In genomic region chr14:53803698-53804620, GRCm38 (mm10) we compare ENCODE assay signal across 8 mouse cellular contexts.
DNase-seq lines count a peak whose midpoint lies in the region; ATAC-seq and TF ChIP-seq lines count a peak whose summit lies in the region.

No protein-coding gene starts in this region.

- H3K9ac ChIP-seq in intestine, embryonic 14.5 days (ENCODE audit: low read length), result no peak overlapping the region

- 28% methylated on average over 17 of the region's 17 CpGs for WGBS in intestine, embryonic 14.5 days

- no peaks in the 10 kb centered on the region for H3K4me1 ChIP-seq in intestine, embryonic 14.5 days (replicated peaks; ENCODE audit: control insufficient read depth, insufficient read depth, low read length)

- H3K4me2 ChIP-seq in intestine, embryonic 14.5 days (ENCODE audit: low read length), result peak overlapping the region; percentile 16; the same call in 1 of the 2 replicates

- intact Hi-C loops in gastrocnemius, adult 2 months (cut with DNase I), result no loop called here
- intact Hi-C loops in left cerebral cortex, postnatal 10 days (cut with DNase I), result no loop called here

- ATAC-seq in frontal cortex, adult (ENCODE audit: low TSS enrichment), result peak; percentile 94
- peak; percentile 58; the same call in 1 of the 2 replicates for ATAC-seq in intestine, embryonic 14.5 days (replicated peaks; ENCODE audit: low FRiP score, low TSS enrichment, low read depth)
- ATAC-seq in megakaryocyte progenitor cell, adult 5-6 weeks (replicated peaks; ENCODE audit: poor library complexity), result peak; percentile 80

- no peaks in the 10 kb centered on the region for H3K36me3 ChIP-seq in intestine, embryonic 14.5 days (ENCODE audit: control insufficient read depth, insufficient read depth, low read length)

- DNase-seq in gastrocnemius, adult 2 months, result peak; percentile 24
- DNase-seq in gastrocnemius, adult 8-10 months (ENCODE audit: low spot score in 2 of 2), result no peak
- DNase-seq in cerebellum, adult 9-10 months, result peak; percentile 9
- DNase-seq in intestine, embryonic 14.5 days (ENCODE audit: low spot score), result peak; percentile 68
- DNase-seq in left cerebral cortex, postnatal 10 days (ENCODE audit: extremely low spot score in 1 of 2, low spot score in 2 of 2), result peak; percentile 46 to 67
- DNase-seq in skeletal muscle tissue, adult 2 months (ENCODE audit: low read depth, low spot score), result peak; percentile 10

- H3K27me3 ChIP-seq in intestine, embryonic 14.5 days (replicated peaks; ENCODE audit: control insufficient read depth, insufficient read depth, low read length), result no peaks in the 10 kb centered on the region

- peak; percentile 72 for TF ChIP-seq CTCF in gastrocnemius, adult 2 months (IDR thresholded peaks at IDR 0.05)

- no peak overlapping the region for H3K27ac ChIP-seq in gastrocnemius, adult 2 months
- H3K27ac ChIP-seq in intestine, embryonic 14.5 days (ENCODE audit: low read depth), result no peak overlapping the region

- no peaks in the 10 kb centered on the region for H3K9me3 ChIP-seq in intestine, embryonic 14.5 days (ENCODE audit: control insufficient read depth, low read length)

- H3K4me3 ChIP-seq in gastrocnemius, adult 2 months, result no peak overlapping the region
- H3K4me3 ChIP-seq in intestine, embryonic 14.5 days (ENCODE audit: low read depth, low read length), result no peak overlapping the region

Comparison
In these comparisons a context has a peak if more than half of its experiments do, and no peak if none do; other contexts are left out.
1. DNase-seq: peak in gastrocnemius, adult 2 months (single experiment), cerebellum, adult 9-10 months (single experiment), intestine, embryonic 14.5 days (single experiment), left cerebral cortex, postnatal 10 days (2 of 2) and skeletal muscle tissue, adult 2 months (single experiment); none in gastrocnemius, adult 8-10 months (0 of 2).
2. Peak in every context shown above with its lines, with median percentiles within 50 percentile points of each other: ATAC-seq.